Mouse (Mus musculus) mature B cell (primary cell): ENCODE results near the gene Hist1h3g.
"Not testable (repeated sequence)": the region's sequence is repeated elsewhere in the genome, so short reads cannot be mapped to it uniquely, and the experiment has no call there.

Experiments
- in situ Hi-C: fragments of 300-500 bp; cut with MboI; formaldehyde crosslinking; loops from 2 replicates; pipeline ENCODE4 v1.14.3; 2019

Hist1h3g gene

GRCm38 (mm10) chr13:23533560-23534367 lies 1.5 kb upstream of the Hist1h3g start, which contains the start of gene Hist1h2af:
Gene Hist1h2af (plus strand): TSS chr13:23533906.
- in situ Hi-C loops = loop anchor here (5.0 kb wide), 1 partner anchor 34 kb away; no protein-coding TSS in a partner anchor

GRCm38 (mm10) chr13:23534368-23535131 lies 672 bp upstream of the Hist1h3g start:
- in situ Hi-C loops = loop anchor here (5.0 kb wide), 1 partner anchor 33 kb away; no protein-coding TSS in a partner anchor

GRCm38 (mm10) chr13:23536076-23536822 lies 1.0 kb downstream of the Hist1h3g start:
- in situ Hi-C loops = no loop called here

DNA sequence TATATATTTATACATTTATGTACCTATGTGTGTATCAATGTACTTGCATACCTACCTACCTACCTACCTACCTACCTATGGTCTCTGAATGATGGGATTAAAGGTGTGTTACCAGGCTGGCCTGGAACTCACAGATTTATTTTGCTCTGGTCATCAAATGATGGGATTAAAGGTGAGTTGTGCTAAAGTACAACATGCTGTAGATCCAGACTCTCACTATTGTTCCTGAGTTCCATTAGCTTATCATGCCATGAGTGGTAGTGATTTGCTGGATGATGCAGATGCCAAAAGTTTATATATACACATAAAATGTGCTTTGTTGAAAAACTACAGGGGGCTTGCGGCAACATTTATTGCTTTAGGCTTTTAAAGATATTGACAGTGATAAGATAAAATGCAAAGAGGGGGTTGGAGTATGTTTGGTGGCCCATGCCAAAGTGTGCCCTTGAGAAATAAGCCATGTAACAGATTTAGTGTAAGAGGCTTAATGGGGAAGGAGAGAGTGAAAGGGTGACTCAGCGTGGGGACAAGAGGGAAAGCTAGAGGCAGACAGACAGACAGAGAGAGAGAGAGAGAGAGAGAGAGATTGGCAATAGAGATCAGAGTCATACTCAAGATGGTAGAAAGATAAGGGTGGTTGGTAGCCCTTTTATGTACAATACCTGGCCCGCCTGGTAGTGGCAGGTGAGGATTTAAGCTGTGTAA lies 1.9 kb downstream of the Hist1h3g start:
- in situ Hi-C loops = no loop called here

GRCm38 (mm10) chr13:23538249-23538648 lies 3.0 kb downstream of the Hist1h3g start:
- in situ Hi-C loops = no loop called here

- in situ Hi-C loops = not testable (repeated sequence)
These were observed 4.6 kb downstream of the Hist1h3g start for GRCm38 (mm10) chr13:23539821-23540220.

DNA sequence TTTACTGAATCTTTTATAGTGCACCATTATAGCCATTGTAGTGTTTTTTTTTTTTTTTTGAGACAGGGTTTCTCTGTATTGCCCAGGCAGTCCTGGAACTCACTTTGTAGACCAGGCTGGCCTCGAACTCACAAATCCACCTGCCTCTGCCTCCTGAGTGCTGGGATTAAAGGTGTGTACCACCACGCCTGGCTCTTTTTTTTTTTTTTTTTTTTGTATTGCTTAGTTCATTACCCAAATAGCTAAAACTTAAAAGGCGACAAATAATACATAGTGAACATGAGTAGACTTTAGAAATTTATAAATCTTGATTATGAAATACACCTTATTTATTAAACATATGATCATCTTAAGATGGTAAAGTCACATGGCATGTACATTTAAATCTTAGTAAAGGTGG lies 6.3 kb downstream of the Hist1h3g start:
- in situ Hi-C loops = no loop called here

DNA sequence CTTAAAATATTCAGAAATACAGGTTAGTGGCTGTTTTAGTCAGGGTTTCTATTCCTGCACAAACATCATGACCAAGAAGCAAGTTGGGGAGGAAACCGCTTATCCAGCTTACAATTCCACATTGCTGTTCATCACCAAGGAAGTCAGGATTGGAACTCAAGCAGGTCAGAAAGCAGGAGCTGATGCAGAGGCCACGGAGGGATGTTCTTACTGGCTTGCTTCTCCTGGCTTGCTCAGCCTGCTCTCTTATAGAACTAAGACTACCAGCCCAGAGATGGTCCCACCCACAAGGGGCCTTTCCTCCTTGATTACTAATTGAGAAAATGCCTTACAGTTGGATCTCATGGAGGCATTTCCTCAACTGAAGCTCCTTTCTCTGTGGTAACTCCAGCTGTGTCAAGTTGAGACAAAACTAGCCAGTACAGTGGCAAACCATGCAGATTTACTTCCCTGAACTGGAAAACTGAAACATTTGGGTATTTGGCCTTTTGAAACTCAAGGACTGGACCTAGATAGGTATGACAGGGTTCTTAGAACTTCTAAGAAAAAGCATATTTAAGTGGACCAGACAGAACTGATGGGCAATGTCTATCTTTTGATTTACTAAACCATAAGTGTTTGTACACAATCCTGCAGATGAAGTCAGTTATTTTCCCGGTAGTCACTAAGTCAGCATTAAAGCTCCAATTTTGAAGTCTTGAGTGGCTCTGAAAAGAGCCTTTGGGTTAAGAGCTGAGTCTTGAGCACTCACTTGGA lies 7.2 kb downstream of the Hist1h3g start:
- in situ Hi-C loops = not testable (repeated sequence)

- in situ Hi-C loops = not testable (repeated sequence)
These were observed 7.9 kb downstream of the Hist1h3g start, which contains the start of gene Hist1h2bh for GRCm38 (mm10) chr13:23542999-23543607. Gene Hist1h2bh (minus strand): TSS chr13:23543392.

- in situ Hi-C loops = no loop called here
These were observed 9.0 kb downstream of the Hist1h3g start, which contains the start of gene Hist1h3f for GRCm38 (mm10) chr13:23543965-23544786. Gene Hist1h3f (plus strand): TSS chr13:23544052.

DNA sequence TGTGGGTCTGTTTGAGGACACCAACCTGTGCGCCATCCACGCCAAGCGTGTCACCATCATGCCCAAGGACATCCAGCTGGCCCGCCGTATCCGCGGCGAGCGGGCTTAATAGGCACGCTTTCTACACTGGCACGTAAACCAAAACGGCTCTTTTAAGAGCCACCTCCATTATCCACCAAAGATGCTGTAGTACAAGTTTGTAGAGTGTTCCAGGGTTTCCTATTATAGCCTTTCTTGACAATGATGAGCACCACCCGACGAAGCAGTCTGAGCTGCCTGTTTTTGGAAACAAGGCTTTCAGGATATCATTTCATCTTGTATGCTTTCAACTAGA lies 9.5 kb downstream of the Hist1h3g start:
- in situ Hi-C loops = not testable (repeated sequence)

- in situ Hi-C loops = no loop called here
These were observed 11.5 kb downstream of the Hist1h3g start for GRCm38 (mm10) chr13:23546694-23547093.

- in situ Hi-C loops = loop anchor here (10.0 kb wide), 2 partner anchors 194 to 1726 kb away; partner anchors contain the start of genes Hist1h2bb and Hist1h3c
These were observed 15.5 kb downstream of the Hist1h3g start for GRCm38 (mm10) chr13:23550761-23551145.

DNA sequence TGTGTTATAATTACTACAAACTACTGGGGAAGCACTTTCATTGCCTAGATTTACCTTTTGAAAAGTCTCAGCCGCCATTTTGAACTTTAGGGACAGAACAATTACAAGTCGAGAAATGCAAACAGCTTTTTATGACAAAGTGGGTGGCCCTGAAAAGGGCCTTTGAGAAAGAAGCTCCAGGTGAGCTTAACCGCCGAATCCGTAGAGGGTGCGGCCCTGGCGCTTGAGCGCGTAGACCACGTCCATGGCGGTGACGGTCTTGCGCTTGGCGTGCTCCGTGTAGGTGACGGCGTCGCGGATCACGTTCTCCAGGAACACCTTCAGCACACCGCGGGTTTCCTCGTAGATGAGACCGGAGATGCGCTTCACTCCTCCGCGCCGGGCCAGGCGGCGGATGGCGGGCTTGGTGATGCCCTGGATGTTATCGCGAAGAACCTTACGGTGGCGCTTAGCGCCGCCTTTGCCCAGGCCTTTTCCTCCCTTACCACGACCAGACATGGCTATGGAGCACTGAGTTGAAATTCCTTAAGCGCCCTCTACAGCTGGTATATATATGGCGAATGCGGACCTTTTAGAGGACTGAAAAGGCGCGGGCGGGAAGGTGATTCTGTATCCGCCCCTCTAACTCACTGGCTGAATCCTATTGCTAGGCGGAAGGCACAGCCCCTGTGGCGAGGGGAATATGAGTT lies 16.1 kb downstream of the Hist1h3g start, which contains the start of gene Hist1h4f:
Gene Hist1h4f, minus strand, starts transcription at position 503 of the 689 bp plus-strand sequence.
- in situ Hi-C loops = loop anchor here (10.0 kb wide), 2 partner anchors 194 to 1726 kb away; partner anchors contain the start of genes Hist1h2bb and Hist1h3c

DNA sequence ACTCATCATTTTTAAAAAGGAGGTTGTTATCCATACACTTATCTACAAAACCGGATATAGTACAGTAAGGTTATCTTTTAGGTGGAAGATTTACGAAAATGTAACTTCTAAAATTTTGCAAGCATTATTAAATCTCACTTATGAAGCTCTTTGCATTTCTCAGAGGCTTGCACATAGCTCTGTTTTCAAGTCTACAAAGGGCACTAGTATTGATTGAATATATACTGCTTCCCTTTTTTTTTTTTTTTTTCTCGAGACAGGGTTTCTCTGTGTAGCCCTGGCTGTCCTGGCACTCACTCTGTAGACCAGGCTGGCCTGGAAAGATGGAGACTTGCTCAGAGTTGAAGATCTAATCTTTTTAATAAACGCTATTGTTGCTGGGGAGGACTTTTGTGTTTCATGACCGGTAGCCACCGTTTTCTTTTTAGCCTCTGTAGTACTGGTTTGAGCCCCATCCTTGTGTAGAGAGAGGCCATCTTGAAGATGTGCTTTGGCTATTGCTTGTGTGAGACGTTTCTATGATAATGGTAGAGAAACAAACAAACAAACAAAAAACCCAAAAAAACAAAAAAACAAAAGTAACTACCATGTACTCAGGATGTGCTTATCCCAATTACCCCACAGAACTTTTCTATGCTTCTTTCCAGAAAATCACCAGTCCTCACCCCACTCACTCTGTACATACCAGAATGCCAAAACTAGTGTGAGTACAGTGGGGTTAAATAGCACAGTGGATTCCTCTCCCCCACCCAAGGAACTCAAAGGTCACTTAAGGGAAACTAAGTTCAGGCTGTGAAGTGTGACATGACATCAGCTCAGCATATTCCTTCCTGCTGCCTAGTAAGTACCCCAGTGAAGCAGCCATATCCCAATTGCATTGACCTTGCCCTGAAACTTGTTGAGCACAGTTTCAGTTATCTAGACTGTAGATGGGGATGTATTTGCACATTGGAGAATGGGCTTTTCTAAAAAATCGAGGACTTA lies 17.0 kb downstream of the Hist1h3g start:
- in situ Hi-C loops = loop anchor here (10.0 kb wide), 2 partner anchors 193 to 1727 kb away; partner anchors contain the start of genes Hist1h2bb and Hist1h3c

GRCm38 (mm10) chr13:23552962-23553361 lies 17.7 kb downstream of the Hist1h3g start, which contains the start of gene Hist1h1d:
Gene Hist1h1d (plus strand): TSS chr13:23553262.
- in situ Hi-C loops = loop anchor here (10.0 kb wide), 2 partner anchors 192 to 1728 kb away; partner anchors contain the start of genes Hist1h2bb and Hist1h3c

GRCm38 (mm10) chr13:23554393-23554792 lies 19.2 kb downstream of the Hist1h3g start:
- in situ Hi-C loops = loop anchor here (10.0 kb wide), 2 partner anchors 190 to 1730 kb away; partner anchors contain the start of genes Hist1h2bb and Hist1h3c
